Mouse (Mus musculus) layer of hippocampus, postnatal 36 days (tissue): Measurements from ENCODE around the gene Crtc1. TPM values are rescaled to one million over a fixed set of nuclear protein-coding genes. Genes with fewer than 3 reads are reported as not detected.
A peak's percentile ranks its signal among the peaks of the same experiment; 100 is the strongest.

Experiments
- DNase-seq, 2 experiments: peaks; one replicate each; pipeline ENCODE4 v3.0.0; 2022
- total RNA-seq, 2 experiments: library from RNA; stranded (reverse); gene quantifications; 2 replicates each; pipeline ENCODE4 v1.2.3; 2021

The Crtc1 gene
- total RNA-seq, 2 experiments from 2014 or later = 181 to 187 TPM

DNA sequence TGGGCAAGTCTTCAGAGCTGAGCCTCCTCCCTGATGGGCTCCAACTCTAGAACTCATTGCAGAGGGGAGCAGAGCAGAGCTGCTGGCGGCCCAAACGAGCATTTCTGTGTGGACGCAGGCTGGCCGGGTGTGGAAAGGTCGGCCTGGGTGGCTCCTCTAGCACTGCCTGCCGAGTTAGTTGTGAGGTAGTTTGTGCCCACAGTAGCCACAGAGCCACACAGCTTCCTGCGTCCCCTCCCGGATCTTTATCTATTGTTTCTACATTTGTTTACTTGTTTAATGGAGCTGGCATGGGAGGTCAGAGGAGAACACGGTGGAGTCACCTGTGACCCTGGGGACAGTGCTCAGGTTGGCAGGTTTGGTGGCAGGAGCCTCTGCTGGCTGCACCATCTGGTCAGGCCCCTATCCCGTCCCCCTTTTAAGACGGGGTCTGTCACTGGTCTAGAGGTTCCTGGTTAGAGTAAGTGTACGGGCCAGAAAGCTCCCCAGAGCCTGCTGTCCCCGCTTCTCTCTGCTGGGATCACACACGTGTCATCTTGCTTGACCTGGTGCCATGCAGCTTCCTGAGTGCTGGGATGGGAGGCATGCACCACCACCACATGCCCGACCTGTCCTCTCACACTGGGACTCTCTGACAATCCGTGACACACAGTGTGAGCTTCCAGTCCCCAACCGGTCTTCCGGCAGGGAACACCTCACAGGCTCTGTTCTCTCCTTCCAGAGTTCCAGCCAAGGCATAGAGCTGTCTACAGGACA lies 17.9 kb downstream of the Crtc1 start:
- no peak for DNase-seq

DNA sequence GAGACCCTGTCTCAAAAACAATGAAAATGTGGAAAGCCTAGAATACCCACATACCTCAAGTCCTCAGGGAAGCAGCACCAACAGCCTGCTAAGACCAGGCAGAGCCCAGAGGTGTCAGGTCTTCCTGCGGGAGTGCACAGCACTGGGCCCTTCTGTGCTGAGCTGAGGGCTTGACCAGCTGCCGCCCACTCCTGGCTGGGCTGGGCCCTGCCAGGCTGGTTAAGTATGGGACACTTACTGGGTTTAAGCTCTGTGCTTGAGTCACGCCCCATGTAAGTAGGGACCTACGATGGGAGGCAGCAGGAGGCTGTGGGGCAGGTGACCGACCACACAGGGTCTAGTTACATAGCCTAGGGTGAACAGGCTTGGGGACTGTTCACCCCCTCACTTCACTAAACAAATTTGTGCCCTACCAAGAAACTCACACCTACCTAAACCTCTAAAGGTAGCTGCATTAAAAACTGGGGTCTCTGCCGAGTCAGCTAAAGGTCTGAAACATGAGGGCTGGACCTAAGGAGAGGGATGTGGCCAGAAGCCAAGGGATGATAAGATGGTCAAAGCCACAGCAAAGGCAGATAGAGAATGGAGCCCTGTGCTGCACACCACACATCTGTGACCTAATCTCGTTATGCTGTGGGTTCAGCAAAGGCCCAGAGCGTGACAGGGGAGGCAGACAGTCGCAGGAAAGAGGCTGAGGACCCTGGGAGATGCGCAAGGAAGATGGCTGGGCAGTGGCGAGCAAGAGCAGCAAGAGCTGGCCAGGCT lies 19.3 kb downstream of the Crtc1 start:
- no peak for DNase-seq

DNA sequence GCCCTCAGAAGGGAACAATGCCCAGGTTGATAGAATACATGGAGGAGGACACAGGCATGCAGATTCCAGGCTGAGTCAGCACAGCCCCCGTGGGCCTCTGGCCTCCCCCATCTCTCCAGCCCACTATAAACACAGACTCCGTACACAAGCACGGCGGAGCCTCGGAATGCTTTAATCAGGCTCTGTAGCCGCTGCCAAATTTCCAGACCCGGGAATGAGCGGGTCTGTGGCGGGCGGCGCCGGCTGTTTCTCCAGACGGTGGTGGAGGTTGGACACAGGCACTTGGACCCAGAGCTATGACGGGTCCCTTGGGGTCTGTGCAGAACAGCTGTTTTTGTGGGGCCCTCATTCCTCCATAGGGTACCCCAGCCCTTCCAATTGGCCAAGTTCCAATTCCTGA lies 20.4 kb downstream of the Crtc1 start:
- peak; percentile 63 to 64 for DNase-seq

DNA sequence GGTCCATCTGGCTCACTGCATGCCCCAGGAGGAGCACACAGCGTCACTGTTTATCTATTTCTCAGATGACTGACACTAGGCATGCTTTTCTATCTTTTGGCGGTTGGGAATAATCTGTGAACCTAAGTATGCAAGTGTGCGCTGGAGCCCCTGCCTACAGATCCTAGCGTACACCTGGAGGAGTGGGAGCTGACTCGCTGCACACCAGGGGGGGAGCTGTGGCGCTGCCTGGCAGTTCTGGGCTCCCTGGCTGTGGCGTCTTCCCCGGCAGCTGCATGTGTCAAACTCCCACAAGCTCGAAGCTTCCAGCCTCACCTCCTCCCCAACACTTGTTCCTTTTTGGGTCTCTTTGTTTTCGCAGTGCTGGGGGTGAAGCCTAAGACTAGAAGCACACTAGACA lies 21.5 kb downstream of the Crtc1 start:
- DNase-seq = peak; percentile 66 to 68

DNA sequence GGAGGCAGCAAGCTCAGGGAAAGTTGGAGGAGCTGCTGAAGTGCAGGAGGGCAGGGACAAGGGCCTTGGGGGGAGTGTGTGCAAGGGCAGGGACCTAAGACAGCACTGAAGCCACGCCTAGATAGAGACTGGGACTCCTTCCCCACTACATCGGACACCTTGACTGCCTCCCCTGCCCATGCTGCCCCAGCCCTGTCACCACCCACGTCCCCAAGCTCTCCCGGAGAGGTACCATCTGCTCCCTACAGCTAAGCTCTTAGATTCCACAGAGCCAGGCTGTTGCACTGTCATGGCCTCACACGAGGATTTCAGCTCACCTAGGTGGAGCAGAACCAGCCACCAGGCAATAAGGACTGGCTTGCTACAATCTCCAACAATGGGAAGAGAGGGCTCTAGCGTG lies 22.4 kb downstream of the Crtc1 start:
- peak; percentile 58 to 62 for DNase-seq

DNA sequence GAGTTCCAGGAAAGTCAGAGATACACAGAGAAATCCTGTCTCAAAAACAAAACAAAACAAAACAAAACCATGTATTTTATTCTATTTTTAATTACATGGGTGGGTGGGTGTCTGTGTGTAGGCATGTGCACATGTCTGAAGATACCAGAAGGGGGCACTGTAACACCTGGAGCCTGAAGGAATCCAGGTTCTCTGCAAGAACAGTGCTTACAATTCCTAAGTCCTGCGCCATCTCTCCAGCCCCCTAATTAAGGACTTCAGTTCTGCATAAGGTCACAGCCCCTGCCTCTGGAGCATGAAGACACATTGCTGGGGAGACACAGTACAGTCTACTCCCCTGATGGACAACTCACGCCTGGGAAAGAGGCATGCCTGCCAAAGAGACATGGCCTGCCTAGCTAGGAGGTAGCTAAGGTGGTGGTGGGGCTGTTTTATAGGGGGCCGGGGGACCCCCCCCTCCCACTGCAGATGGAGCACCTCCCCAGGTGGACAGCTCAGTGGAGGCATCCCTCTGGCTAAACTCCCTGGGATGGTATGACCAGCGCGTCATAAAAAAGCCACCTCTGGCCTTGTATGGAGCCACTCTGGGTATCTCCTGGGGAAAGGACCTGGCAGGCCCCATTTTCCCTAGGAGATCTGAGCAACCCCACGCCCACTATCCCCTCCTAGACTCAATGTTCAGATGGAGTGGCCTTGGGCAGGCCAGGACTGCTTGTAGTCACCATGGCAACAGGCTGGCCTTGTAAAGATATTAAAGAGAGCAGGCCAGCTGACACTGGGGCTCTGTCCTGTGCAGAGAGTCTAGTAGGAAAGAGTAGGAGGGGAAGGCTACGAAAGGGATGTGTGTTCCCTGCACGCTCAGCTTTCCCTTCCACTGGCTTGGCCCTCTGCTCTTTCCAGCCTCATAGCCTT lies 23.6 kb downstream of the Crtc1 start:
- DNase-seq = no peak

DNA sequence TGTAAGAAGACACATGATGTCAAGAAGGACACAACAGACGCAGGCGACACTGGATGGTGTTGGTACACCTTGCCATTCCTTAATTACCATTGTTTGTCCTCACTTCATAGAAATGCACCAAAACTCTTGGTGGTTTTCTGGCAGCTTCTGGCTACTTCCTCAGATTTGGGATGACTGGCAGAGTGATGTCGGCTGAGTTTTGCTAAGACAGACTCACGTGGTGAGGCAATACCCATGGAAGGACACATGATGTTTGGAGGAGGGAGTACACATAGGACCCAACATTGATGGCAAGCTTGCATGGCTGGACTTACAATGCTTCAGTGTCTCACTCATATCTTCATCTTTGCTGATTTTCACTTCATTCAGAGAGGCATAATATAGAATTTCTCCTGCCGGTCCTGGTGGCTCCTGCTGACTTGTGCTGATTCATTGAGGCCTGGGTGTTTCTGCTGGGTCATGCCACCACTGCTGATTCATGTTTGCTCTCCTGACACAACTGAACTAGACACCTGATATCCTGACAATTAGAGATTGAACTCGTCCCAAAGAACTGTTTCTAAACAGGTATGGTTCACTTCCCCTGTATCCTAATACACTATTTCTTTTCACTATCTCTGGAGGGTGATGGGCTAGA lies 25.0 kb downstream of the Crtc1 start:
- no peak for DNase-seq

DNA sequence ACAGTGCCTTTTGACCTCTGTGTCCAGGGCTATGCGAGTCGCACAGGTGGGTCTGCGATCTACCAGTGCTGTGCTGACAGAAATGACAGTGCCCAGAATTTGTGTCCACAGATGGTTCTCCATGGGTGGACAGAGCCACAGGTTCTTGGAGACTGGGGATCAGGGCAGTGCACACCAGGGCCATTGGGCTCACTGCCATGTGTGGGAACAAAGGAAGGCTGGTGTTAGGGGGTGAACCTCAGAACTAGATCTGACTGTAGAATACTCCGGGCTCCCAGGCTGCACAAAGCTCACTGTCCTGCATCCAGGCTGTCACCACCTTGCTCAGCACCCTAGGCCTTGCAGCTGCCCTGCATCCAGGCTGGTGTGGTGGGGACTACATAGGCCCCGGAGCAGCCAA lies 29.1 kb downstream of the Crtc1 start:
- no peak for DNase-seq

DNA sequence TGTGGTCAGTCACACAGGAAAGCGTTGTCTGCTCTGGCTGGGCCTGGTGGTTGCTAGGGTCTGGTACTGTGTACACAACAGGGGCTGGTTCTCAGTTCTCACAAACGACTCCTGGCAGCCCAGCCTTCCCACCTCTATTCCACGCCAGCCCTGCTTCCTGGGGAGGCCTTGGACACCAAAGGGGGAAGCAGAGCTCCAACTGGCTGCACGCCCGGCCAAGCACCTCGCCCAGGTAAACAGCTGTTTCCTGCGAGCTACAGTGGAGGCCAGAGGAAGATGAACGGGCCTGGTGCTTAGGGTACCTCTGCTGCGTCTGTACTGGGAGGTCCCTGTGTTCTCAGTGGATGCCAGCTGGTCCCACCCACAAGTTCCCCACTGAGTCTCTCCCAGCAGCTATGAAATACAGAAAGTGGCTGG lies 29.9 kb downstream of the Crtc1 start:
- DNase-seq = peak; percentile 71 to 74

DNA sequence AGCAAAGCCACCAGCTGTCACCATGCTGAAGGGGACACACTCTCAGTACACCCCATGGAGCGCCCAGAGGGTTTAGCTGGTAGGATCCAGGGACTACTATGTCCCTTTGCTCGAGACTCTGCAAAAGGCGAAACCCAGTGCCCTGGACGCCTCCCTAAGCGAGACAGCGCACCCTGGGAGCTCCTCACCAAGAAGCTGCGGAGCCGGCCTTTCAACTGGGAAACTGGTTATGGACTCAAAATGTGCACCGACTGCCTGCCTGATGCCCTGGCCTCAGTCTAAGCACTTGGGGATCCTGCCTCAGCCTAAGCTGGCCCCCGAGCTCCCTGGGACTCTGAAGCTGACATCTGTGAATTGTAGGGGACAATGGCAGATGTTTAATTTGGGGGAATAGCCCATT lies 30.4 kb downstream of the Crtc1 start:
- DNase-seq = no peak

DNA sequence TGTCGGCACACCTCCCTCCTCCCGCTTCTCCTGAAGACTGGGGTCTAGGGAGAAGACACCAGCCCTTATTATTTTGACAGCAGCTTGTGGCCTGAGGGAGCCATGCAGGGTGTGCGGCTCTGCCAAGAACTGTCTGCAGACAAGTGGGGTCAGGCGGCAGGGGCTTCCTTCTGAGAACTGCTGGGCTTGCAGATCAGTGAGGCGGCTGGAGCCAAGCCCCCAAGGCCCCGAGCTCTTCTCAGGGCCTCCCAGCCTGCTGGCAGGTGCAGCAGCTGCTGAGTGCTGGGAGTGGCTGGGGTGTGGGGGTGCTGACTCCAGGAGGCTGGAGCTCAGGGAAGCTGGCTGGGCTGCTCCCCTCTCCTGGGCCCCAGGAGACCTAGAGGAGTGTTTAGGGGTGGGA lies 31.1 kb downstream of the Crtc1 start:
- no peak for DNase-seq

DNA sequence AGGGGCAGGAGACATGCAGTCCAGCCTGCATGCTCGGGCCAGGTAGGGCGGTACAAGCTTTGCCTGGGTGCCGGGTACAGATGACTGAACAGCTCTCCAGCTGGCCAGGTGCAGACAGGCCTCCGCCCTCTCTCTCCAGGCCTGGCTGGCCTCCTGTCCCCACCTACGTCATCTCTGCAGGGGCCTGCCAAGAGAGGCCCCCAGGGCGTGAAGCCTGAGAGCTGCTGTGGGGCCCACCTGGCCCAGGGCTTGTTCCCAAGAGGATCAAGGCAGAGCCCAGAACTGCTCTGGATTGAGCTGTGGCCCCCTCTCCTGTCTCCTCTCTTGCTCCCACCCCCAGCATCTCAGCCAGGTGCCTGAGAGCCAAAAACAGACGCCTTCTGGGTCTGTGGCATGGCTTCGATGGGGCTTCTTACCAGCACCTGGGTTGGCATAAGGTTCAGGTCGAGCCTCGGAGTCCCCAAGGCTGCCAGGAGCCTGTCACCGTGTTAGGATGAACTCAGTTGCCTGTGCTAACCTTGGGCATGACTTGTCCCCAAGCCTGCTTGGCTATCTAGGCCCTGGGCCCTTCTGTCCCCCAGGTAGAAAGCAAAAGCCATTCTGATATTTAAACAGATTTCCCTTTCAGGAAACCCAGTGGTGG lies 32.8 kb downstream of the Crtc1 start:
- no peak for DNase-seq

DNA sequence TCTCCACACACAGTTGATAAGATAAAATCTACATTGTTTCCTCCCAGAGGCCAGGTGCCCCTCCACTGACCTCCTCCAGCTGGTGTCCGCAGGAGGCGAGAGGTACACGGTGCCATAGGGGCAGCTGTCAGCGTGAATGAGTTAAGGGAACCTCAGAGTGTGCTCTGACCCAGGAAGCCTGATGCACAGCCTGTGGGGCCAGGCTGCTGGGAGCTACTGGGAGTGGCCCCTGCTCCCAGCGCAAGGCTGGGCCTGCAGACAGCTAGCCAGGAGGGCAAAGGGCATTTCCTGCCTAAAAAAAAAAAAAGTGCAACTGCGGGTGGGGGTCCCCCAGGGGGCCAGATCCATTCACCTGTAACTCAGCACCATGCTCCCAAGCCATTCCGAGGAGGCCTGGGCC lies 34.2 kb downstream of the Crtc1 start:
- no peak for DNase-seq

DNA sequence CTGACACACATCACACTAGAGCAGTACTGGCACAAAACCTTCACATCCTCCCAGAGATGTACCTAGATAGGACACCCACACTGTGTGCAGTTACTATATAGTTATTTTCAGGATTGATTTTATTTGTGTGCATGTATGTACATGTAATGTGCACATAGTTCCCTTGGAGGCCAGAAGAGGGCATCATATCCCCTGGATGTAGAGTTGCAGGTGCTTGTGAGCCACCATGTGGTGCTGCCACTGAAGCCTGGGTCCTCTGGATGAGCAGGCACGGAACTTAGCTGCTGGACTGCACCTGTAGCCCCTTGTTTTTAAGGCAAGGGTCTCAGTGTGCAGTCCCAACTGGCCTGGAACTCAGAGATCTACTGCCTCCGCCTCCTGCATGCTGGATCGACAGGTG lies 35.2 kb downstream of the Crtc1 start:
- no peak for DNase-seq

DNA sequence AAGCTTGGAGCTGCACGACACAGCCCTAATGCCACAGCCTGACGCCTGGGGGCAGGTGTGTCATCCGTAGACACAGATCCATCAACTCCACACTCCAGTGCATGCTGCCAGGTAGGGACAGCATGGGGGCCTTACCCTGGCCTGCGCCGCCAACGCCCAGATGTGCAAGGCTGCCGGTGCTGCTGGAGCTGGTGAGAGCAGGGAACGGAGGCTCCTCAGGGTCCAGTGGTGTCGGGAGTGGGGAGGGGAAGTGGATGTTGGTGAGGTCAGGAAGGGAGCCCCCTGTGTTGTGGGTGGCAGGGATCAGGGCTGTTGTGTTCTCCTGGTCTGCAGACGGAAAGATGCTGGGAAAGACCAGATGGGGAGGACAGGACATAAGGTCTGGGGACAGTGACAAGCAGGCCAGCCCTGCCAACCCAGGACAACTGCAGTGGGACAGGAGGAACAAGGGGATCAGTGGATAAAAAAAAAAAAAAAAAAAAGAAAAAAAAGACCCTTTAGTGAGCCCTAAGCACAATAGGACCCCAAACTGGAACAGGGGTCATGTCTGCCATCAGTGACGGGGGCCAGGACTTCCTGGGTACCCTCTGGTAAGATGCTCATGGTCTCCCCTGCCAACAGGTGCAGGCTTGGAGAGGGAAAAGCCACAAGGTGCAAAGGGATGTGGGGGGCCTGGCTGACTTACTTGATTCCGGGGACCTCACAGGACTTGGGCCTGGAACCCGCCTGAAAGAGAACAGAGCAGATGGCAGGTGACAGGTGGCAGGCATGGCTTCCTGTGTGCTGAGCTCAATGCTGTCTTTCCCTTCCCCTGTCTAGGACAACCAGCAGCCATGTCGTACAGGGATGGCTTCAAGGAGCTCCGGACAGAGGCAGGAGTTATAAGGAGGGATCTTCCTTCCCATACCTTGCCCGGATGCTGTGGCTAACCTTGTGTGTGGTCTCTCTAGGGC lies 41.5 kb downstream of the Crtc1 start:
- DNase-seq = no peak

DNA sequence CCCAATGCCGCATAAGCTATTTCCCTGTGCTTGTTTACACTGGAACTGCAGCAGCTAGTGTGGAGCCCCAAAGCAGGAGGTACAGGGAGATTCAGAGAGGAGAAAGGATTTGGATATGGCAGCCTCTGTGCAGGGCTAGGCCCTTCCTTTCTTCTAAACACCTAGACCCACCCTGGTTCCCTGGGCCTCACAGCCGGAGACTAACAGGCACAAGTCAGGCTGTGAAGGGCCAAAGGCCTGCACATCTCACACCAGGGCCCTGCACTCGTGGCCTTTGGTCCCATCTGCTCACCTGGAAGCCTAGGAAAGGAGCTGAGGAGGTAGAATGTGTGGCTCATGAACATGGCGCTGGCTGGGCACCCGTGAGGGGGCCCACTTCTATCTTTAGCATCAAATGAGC lies 43.2 kb downstream of the Crtc1 start:
- no peak for DNase-seq

DNA sequence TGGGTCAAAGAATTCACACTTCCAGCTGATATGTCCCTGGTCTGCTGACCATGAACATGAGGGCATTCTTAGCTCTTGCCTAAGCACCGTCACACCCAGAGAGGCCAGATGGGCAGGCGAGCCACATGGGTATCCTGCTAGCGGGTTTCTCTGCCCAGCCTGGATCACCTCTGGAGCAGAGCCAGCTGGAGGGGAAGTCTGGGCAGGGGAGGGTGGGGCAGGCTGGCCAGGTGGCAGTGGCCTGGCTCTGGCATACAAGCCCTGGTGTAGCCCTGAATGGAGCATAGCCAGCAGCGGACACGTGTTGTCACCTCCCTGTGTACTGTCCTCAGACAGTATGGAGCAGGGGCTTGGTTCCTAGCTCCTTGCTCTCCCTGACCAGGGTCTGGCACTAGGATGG lies 43.7 kb downstream of the Crtc1 start:
- DNase-seq = no peak

DNA sequence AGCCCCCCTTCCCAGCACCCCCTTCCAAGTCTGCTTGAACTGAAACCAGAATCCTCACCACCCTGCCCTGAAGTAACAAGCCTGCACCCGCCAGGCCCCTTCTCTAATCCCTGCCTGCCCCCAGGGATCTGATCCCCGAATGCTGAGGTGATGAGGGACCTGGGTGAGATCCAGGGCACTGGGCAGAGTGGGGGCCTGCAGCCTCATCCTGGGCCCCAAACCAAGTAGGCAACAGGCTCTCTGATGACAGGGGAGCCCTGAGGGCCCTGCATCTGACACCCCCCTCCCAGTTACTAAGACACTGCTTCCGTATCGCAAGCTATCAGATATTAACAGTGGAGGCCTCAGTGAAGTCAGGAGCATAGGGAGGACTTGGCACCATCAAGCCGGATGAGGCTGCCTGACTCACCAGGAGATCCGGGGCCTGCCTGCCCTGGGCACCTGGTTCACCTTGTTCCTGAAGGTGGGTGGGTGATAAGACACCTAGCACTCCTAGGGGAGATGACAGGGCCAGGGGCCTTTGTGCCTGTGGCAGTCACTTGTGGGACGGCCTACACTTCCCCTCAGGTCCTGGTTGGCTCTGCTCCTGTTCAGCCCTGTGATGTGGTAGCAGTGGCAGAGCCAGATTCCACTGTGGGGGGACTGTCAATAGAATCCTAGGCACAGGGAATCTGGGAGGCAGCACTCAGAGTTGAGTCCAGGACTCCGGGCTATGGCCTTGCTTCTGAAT lies 44.9 kb downstream of the Crtc1 start:
- no peak for DNase-seq

DNA sequence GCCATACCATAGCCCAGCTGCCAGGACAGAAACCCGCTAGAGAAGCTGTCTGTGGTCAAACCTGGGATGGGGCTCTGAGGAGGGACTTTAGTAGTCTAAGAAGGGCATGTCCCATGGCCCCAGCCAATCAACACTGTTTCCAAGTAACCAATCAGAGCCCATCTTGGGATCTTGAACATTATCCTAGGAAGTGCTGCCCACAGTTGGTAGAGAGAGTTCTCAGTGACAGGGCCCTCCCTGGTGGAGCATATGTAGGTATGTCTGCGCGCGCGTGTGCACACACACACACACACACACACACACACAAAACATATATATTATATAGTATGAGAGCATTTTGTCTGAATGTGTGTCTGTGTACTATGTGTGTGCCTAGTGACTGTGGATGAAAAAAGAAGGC lies 46.3 kb downstream of the Crtc1 start:
- DNase-seq = no peak

DNA sequence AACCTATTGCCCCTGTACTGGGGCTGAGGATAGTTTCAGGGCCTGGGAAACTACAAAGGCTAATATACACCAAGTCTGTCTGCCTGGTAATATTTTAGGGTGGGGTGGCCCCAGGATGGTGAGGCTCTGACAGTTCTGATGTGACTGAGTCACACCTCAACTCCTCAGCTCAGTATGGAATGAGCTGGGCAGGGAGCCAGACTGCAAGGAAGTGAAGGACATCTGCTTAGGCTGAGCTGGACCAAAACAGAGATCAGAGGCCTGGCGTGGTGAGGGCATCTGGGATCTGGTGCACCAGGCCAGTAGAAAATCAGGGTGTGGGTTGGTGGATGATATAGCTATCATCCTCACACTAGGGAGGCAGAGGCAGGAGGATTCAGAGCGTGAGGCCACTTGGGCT lies 49.7 kb downstream of the Crtc1 start:
- no peak for DNase-seq
